Mouse (Mus musculus) CD4-positive, CD25-positive, alpha-beta regulatory T cell, adult 2 months (primary cell): Measurements from ENCODE around the gene Gm30191.
A peak's percentile ranks its signal among the peaks of the same experiment; 100 is the strongest.

Experiments
- DNase-seq: peaks from one replicate; pipeline ENCODE4 v3.0.0-alpha.2; 2012; ENCODE audit warnings: low read depth, low spot score

Gm30191 gene

GRCm38 (mm10) chr4:134286226-134287167, 39.8 kb downstream of the Gm30191 start:
- peak; percentile 45 for DNase-seq

- peak; percentile 97 for DNase-seq
These were observed 40.4 kb downstream of the Gm30191 start for GRCm38 (mm10) chr4:134287168-134287564.

- peak; percentile 88 for DNase-seq
These were observed 40.9 kb downstream of the Gm30191 start, which contains the start of gene Pdik1l for GRCm38 (mm10) chr4:134287575-134288025. Gene Pdik1l (minus strand): TSS chr4:134287895.

- DNase-seq, result no peak
These were observed 41.9 kb downstream of the Gm30191 start for GRCm38 (mm10) chr4:134288397-134289256.

GRCm38 (mm10) chr4:134292067-134292466, 45.3 kb downstream of the Gm30191 start:
- peak; percentile 91 for DNase-seq

GRCm38 (mm10) chr4:134293061-134293691, 46.4 kb downstream of the Gm30191 start:
- DNase-seq, result peak; percentile 37

GRCm38 (mm10) chr4:134293692-134294163, 47.0 kb downstream of the Gm30191 start:
- no peak for DNase-seq

- peak; percentile 37 for DNase-seq
These were observed 49.4 kb downstream of the Gm30191 start for GRCm38 (mm10) chr4:134296096-134296495.

- peak; percentile 36 for DNase-seq
These were observed 49.8 kb downstream of the Gm30191 start for GRCm38 (mm10) chr4:134296523-134296922.

- DNase-seq, result no peak
These were observed 50.6 kb downstream of the Gm30191 start for GRCm38 (mm10) chr4:134297369-134297768.

GRCm38 (mm10) chr4:134298626-134299497, 52.1 kb downstream of the Gm30191 start:
- no peak for DNase-seq

GRCm38 (mm10) chr4:134299498-134299810, 52.7 kb downstream of the Gm30191 start:
- DNase-seq, result no peak
